Mouse (Mus musculus) embryo, embryonic 10 days (tissue): ENCODE results near the gene Rdh5.

Source experiments
- DNase-seq: peaks from one replicate; pipeline ENCODE4 v3.0.0-alpha.2; 2015; ENCODE audit warnings: low spot score

Gene Rdh5

GRCm38 (mm10) chr10:128922822-128923012, at the start of gene Rdh5:
TSS of gene Rdh5 (minus strand) at chr10:128922888.
- no peak for DNase-seq

GRCm38 (mm10) chr10:128970740-128971250, 48.1 kb upstream of the Rdh5 start:
- DNase-seq = no peak

GRCm38 (mm10) chr10:128968341-128968749, 45.7 kb upstream of the Rdh5 start:
- DNase-seq = no peak

- no peak for DNase-seq
These were observed 43.2 kb upstream of the Rdh5 start for GRCm38 (mm10) chr10:128965871-128966270.

- no peak for DNase-seq
These were observed 42.3 kb upstream of the Rdh5 start for GRCm38 (mm10) chr10:128964961-128965360.

- DNase-seq = no peak
These were observed 38.2 kb upstream of the Rdh5 start, which contains the start of gene Mettl7b for GRCm38 (mm10) chr10:128960590-128961584. TSS of gene Mettl7b (minus strand) at chr10:128960988.

- DNase-seq = no peak
These were observed 37.5 kb upstream of the Rdh5 start for GRCm38 (mm10) chr10:128960142-128960541.

- no peak for DNase-seq
These were observed 35.7 kb upstream of the Rdh5 start for GRCm38 (mm10) chr10:128958340-128958739.

GRCm38 (mm10) chr10:128950208-128950887, 27.7 kb upstream of the Rdh5 start:
- DNase-seq = no peak

GRCm38 (mm10) chr10:128947496-128947895, 24.8 kb upstream of the Rdh5 start:
- no peak for DNase-seq

GRCm38 (mm10) chr10:128945675-128946074, 23.0 kb upstream of the Rdh5 start:
- DNase-seq = peak; percentile 23

- DNase-seq = no peak
These were observed 17.9 kb upstream of the Rdh5 start for GRCm38 (mm10) chr10:128940475-128941061.

GRCm38 (mm10) chr10:128938974-128939373, 16.3 kb upstream of the Rdh5 start:
- no peak for DNase-seq

- DNase-seq = no peak
These were observed 15.8 kb upstream of the Rdh5 start for GRCm38 (mm10) chr10:128938457-128938856.

- no peak for DNase-seq
These were observed 15.2 kb upstream of the Rdh5 start for GRCm38 (mm10) chr10:128937756-128938390.

- no peak for DNase-seq
These were observed 13.2 kb upstream of the Rdh5 start for GRCm38 (mm10) chr10:128935826-128936440.

GRCm38 (mm10) chr10:128934997-128935787, 12.5 kb upstream of the Rdh5 start:
- DNase-seq = no peak

- DNase-seq = no peak
These were observed 11.5 kb upstream of the Rdh5 start for GRCm38 (mm10) chr10:128933976-128934721.

- peak; percentile 64 for DNase-seq
These were observed 10.9 kb upstream of the Rdh5 start, which contains the start of gene Itga7 for GRCm38 (mm10) chr10:128933574-128933973. TSS of gene Itga7 (plus strand) at chr10:128933818.

- no peak for DNase-seq
These were observed 8.8 kb upstream of the Rdh5 start for GRCm38 (mm10) chr10:128931441-128931840.
